Mouse (Mus musculus) cortical plate, adult 2 months (tissue): ENCODE measurements around the gene Sema5a.

Source experiments
- CTCF ChIP-seq: fragments of 200-500 bp; IDR thresholded peaks from 2 replicates; pipeline ENCODE4 v1.5.1; 2011; ENCODE audit warnings: mild to moderate bottlenecking, control low read depth, low read length; ENCODE audit not compliant: insufficient read depth; ENCODE audit errors: extremely low read depth
- POLR2A ChIP-seq: fragments of 200-500 bp; IDR thresholded peaks from 2 replicates; pipeline ENCODE4 v1.6.1; 2011; ENCODE audit warnings: mild to moderate bottlenecking, low read length, control low read depth; ENCODE audit not compliant: insufficient read depth; ENCODE audit errors: extremely low read depth

GRCm38 (mm10) chr15:32494219-32494618 lies 249.6 kb downstream of the Sema5a start:
- no peak for TF ChIP-seq CTCF
- TF ChIP-seq POLR2A: no peak
